Mouse (Mus musculus) hindbrain, embryonic 11.5 days (tissue): ENCODE data around the gene Hoxc6. TPM values are rescaled to one million over a fixed set of nuclear protein-coding genes. Genes with fewer than 3 reads are reported as not detected.

Experiments
- ATAC-seq: fragments of 200-750 bp; cut with Nextera tagmentation; 2 replicates; pipeline ENCODE4 v1.8.0; 2017; ENCODE audit warnings: mild to moderate bottlenecking, moderate TSS enrichment, moderate library complexity; ENCODE audit not compliant: low FRiP score
- DNase-seq: peaks from one replicate; pipeline ENCODE4 v3.0.0-alpha.2; 2015; ENCODE audit warnings: low spot score
- H3K27ac ChIP-seq: fragments of 300-500 bp; sonication (generic); 2 replicates; pipeline ENCODE4 v1.5.1; 2014; ENCODE audit warnings: mild to moderate bottlenecking, low read depth, low read length
- H3K27me3 ChIP-seq: fragments of 300-500 bp; sonication (generic); 2 replicates; pipeline ENCODE4 v1.6.1; 2014; ENCODE audit warnings: mild to moderate bottlenecking, low read length, moderate library complexity, mixed read lengths; ENCODE audit not compliant: control insufficient read depth, insufficient read depth
- H3K36me3 ChIP-seq: fragments of 300-500 bp; sonication (generic); 2 replicates; pipeline ENCODE4 v1.6.1; 2014; ENCODE audit warnings: mild to moderate bottlenecking, low read length, moderate library complexity, mixed read lengths; ENCODE audit not compliant: control insufficient read depth, insufficient read depth
- H3K4me1 ChIP-seq: fragments of 300-500 bp; sonication (generic); replicated peaks from 2 replicates; pipeline ENCODE4 v1.6.1; 2014; ENCODE audit warnings: low read length, mixed read lengths; ENCODE audit not compliant: control insufficient read depth, insufficient read depth
- H3K4me2 ChIP-seq: fragments of 300-500 bp; sonication (generic); replicated peaks from 2 replicates; pipeline ENCODE4 v1.6.1; 2014; ENCODE audit warnings: mild to moderate bottlenecking, low read depth, low read length
- H3K4me3 ChIP-seq: fragments of 300-500 bp; sonication (generic); 2 replicates; pipeline ENCODE4 v1.5.1; 2014; ENCODE audit warnings: low read depth, low read length
- H3K9ac ChIP-seq: fragments of 300-500 bp; sonication (generic); 2 replicates; pipeline ENCODE4 v1.6.1; 2014; ENCODE audit warnings: low read depth, low read length
- H3K9me3 ChIP-seq: fragments of 300-500 bp; sonication (generic); 2 replicates; pipeline ENCODE4 v1.6.1; 2016; ENCODE audit warnings: low read length; ENCODE audit not compliant: control insufficient read depth
- WGBS: fragments of 180-500 bp; shearing (Covaris S2); extraction: QIAGEN DNeasy Blood & Tissue Kit; methylation state at CpG from one replicate; pipeline ENCODE4 v1.1.7; 2014; 5-methylcytosine and 5-hydroxymethylcytosine counted together
- microRNA counts: library from miRNA; unstranded; fragments of <30 nt; microRNA quantifications from one replicate; lab custom pipeline; 2015
- polyA plus RNA-seq: library from polyadenylated mRNA; unstranded; fragments of >200 nt; fragmentation: Nextera tagmentation; extraction: Ambion mirVana; gene quantifications from 2 replicates; pipeline ENCODE4 v1.2.1, GENCODE M21; 2014

The Hoxc6 gene
- polyA plus RNA-seq, 1 experiment from 2014 or later, result 0.45 TPM

DNA sequence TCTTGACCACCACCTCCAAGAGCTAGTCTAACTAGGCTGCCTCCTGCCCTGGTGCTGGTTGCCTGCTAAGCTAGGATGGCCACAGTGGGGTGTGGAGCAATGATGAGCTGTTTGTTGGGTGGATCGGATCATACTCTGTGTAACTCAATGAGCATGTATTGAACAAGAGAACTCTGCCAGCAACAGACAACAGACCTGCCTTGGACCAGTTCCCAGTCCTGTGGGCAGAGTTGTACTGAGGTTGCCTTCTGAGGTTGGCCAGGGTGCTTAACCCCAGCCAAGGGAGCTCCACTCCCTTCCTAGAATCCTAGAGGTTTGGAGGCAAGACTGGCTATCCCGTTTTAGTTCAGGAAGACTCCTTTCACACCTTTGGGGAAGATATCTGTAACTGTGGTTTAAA is 58.3 kb downstream of the Hoxc6 start:
- Histone ChIP-seq H3K4me1 (no peaks in the 10 kb centered on the region), H3K9ac (0 out of 2 replicates have a peak overlapping the region, but pooled peaks have one; percentile 23), H3K9me3 (no peaks in the 10 kb centered on the region), H3K27me3 (peaks cover 65% of the 10 kb centered on the region), H3K4me2 (peak overlapping the region; percentile 39), H3K36me3 (no peaks in the 10 kb centered on the region), H3K4me3 (peak overlapping the region; percentile 17; the same call in 1 of the 2 replicates), H3K27ac (peak overlapping the region; percentile 71)
- 45% methylated on average over 2 of the region's 2 CpGs for WGBS
- no peak for ATAC-seq
- no peak for DNase-seq

DNA sequence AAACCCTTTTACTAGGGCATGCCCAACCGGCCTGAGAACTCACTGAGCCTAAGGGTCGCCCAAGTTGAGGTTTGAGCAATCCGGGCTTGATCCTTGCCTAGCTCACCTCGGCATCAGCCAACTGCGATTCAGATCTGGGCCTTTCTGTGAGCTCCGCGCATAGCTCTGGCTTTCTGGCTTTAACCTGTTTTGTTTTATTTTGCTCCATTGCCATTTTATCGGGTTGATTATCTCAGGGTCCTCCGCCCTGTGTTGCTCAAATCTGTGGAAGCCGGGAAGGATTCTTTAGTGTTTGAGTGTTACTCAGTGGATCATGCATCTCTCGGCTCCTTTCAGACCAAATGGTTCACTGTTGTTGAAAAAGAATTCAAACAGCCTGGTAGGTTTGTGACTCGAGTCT is 60.7 kb downstream of the Hoxc6 start:
- Histone ChIP-seq H3K4me2 (peak overlapping the region; percentile 38), H3K4me1 (0 out of 2 replicates have a peak, but pooled peaks cover 2% of the 10 kb centered on the region), H3K36me3 (no peaks in the 10 kb centered on the region), H3K4me3 (peak overlapping the region; percentile 36), H3K27ac (peak overlapping the region; percentile 88), H3K9ac (peak overlapping the region; percentile 68), H3K9me3 (no peaks in the 10 kb centered on the region), H3K27me3 (peaks cover 76% of the 10 kb centered on the region)
- DNase-seq (peak; percentile 63), ATAC-seq (no peak)
- 2% methylated on average over 12 of the region's 12 CpGs for WGBS

DNA sequence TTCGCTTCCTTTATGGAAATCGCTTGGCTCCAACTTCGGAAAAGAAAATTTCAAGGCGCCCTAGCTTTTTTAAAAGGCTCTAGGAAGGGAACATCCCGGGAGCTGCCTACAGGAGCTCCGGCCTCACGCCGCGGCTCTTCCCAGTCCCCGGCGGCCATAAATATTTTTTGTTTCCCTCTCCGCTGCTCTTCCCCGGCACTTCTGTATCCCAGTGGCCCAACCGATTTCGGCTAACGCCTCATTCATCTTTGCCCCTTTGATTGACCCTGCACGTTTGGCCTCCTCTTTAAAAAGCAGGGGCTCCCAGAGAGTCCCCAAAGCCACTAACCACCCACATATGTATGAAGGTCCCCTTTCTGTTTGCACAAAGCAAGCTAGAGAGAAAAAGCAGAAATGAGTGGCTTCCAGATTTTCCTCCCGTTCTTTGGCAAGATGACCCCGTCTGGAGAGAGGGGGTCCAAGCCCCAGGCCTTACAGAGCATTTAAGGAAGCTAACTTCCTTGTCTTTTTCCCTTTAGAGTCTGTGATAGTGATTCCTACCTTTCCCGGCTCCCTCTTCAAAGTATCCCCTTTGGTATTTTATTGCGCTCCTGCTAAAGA is 61.4 kb downstream of the Hoxc6 start:
- 0 out of 2 replicates have a peak, but pooled peaks cover 2% of the 10 kb centered on the region for H3K4me1 ChIP-seq

DNA sequence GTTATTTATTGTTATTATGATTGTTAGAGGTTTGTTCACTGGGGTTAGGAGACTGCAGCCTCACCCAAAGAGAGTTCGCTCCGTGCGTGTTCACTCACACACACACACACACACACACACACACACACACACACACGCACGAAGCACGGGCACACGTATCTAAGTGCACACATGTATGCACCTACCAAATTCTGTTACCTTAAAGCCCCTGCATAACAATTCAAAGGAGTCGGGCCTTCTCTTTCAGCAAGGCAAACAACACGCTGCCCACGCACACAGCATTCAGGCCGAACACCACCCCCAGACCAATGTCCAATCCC is 61.9 kb downstream of the Hoxc6 start:
- Histone ChIP-seq H3K27me3 (peaks cover 77% of the 10 kb centered on the region), H3K36me3 (no peaks in the 10 kb centered on the region), H3K4me2 (peak overlapping the region; percentile 38), H3K4me1 (0 out of 2 replicates have a peak, but pooled peaks cover 2% of the 10 kb centered on the region), H3K9me3 (no peaks in the 10 kb centered on the region), H3K4me3 (peak overlapping the region; percentile 36), H3K9ac (peak overlapping the region; percentile 68), H3K27ac (peak overlapping the region; percentile 88)
- 3% methylated on average over 11 of the region's 11 CpGs for WGBS
- ATAC-seq, result no peak
- DNase-seq, result peak; percentile 46

More for the DNA sequence above, 61.4 kb downstream of the Hoxc6 start:
- H3K36me3 ChIP-seq, result no peaks in the 10 kb centered on the region
- H3K4me2 ChIP-seq, result peak overlapping the region; percentile 38
- H3K27ac ChIP-seq, result peak overlapping the region; percentile 88
- H3K9me3 ChIP-seq, result no peaks in the 10 kb centered on the region
- H3K4me3 ChIP-seq, result peak overlapping the region; percentile 36
- ATAC-seq, result no peak
- peak overlapping the region; percentile 68 for H3K9ac ChIP-seq
- peak; percentile 62 for DNase-seq
- under 1% methylated on average over 21 of the region's 21 CpGs for WGBS
- peaks cover 78% of the 10 kb centered on the region for H3K27me3 ChIP-seq

DNA sequence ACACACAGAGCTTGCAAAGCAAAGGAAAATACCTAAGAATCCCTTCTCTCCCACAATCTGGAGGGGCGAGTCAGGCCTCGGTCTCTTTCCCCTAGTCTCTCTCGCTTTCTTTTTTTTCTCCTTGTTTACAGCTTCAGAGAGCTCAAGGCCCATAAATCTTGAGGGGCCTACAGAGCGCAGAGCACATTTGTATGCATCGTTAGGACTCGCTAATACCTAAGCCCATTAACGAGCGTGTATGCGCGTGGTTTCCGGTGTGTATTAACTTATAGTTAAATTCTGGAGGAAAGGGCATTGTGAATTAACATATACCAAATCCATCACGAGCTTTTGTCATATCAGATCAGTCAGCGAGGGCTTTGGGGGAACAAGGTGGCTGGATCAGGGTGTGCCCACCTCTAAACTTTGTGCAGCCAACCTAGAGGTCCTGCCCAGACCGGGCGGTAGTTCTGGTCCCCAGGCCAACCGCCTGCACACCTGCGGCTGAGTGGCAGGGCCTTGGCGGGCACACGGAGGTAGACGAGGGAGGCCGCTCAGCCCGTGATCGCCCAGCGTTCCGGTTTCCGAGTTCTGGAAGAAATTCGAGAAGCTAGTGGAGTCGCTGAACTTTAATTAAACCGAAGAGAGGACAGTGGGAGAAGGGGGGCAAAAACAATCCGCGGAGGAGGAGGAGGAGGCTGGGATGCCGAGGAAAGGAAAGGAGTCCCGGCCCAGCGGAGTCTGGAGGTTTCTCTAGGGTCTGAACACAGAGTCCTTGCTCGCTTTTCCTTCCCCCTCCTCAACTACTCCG is 62.5 kb downstream of the Hoxc6 start:
- peak overlapping the region; percentile 38 for H3K4me2 ChIP-seq
- peak overlapping the region; percentile 36 for H3K4me3 ChIP-seq
- peak overlapping the region; percentile 68 for H3K9ac ChIP-seq

DNA sequence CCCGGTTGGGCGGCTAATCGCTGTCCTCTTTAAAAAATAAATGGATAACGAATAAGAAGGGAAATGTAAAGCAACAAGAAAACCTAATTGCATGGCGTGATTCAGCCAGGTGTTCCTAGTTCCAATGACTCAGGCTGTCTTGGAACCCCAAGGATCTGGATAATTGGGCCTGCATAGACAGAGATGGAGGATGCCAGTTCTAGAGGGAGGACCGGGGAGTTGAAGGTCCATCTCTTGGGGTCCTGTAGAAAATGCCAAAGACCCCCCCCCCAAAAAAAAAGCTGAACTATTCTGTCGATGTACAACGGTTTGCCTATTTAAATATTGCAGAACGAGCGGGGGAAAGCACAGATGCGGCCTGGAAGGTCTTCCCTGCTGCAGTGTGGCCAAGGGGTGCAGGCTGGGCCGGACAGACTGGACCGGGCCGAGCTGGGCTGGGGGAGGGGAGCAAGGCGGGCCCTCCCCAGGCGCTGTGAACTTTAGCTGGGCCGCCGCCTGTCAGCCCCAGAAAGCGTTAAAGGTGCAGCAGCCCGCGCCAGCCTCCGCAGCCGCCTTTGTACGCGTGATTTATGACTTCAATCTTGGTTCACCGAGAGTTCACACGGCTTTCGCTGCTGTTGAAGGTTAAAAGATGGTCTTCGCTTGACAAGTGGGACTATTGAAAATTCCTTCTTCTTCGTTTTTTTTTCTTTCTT is 63.2 kb downstream of the Hoxc6 start:
- peak; percentile 71 for DNase-seq
- H3K27ac ChIP-seq, result peak overlapping the region; percentile 88
- peak overlapping the region; percentile 13; the same call in 1 of the 2 replicates for H3K4me3 ChIP-seq
- H3K4me1 ChIP-seq, result 0 out of 2 replicates have a peak, but pooled peaks cover 2% of the 10 kb centered on the region
- no peak overlapping the region for H3K9ac ChIP-seq
- H3K4me2 ChIP-seq, result peak overlapping the region; percentile 38
- peak; percentile 59; the same call in 1 of the 2 replicates for ATAC-seq
- under 1% methylated on average over 30 of the region's 30 CpGs for WGBS
- H3K36me3 ChIP-seq, result no peaks in the 10 kb centered on the region
- peaks cover 72% of the 10 kb centered on the region for H3K27me3 ChIP-seq
- no peaks in the 10 kb centered on the region for H3K9me3 ChIP-seq

More for the DNA sequence above, 62.5 kb downstream of the Hoxc6 start:
- Histone ChIP-seq H3K36me3 (no peaks in the 10 kb centered on the region), H3K27ac (peak overlapping the region; percentile 88), H3K27me3 (peaks cover 74% of the 10 kb centered on the region), H3K9me3 (no peaks in the 10 kb centered on the region), H3K4me1 (0 out of 2 replicates have a peak, but pooled peaks cover 2% of the 10 kb centered on the region)
- under 1% methylated on average over 36 of the region's 36 CpGs for WGBS
- ATAC-seq (peak; percentile 68), DNase-seq (peak; percentile 68)

MicroRNAs encoded within 50 kb of the gene (microRNA counts, 519-probe panel; counts per million panel counts)
- microRNA mmu-miR-615-3p (lab: Ali Mortazavi, UCI), result 1,555 counts per million, percentile 2 among the panel's probes with 10 or more counts
- not detected for microRNA mmu-miR-615-5p (lab: Ali Mortazavi, UCI)

Other genes with a start within 250 kb of the Hoxc6 start
- 0.11 and 0.48 TPM in 2 replicates for gene Hoxc13, start 77.2 kb upstream of the Hoxc6 start, polyA plus RNA-seq
- not detected in 2 replicates for gene Hoxc12, start 61.5 kb upstream of the Hoxc6 start, polyA plus RNA-seq
- not detected in 2 replicates for gene Hoxc11, start 43.8 kb upstream of the Hoxc6 start, polyA plus RNA-seq
- not detected in 2 replicates for gene Hoxc10, start 31.5 kb upstream of the Hoxc6 start, polyA plus RNA-seq
- gene Hoxc5, start 30.8 kb upstream of the Hoxc6 start, polyA plus RNA-seq, result 21.0 and 21.6 TPM in 2 replicates
- gene Hoxc9, start 21.8 kb upstream of the Hoxc6 start, polyA plus RNA-seq, result not detected in 2 replicates
- not detected in 2 replicates for gene Hoxc8, start 7.7 kb upstream of the Hoxc6 start, polyA plus RNA-seq
- gene Hoxc4, start 20.7 kb downstream of the Hoxc6 start, polyA plus RNA-seq, result 37.3 and 37.8 TPM in 2 replicates
- 23.9 and 35.8 TPM in 2 replicates for gene Smug1, start 168.8 kb downstream of the Hoxc6 start, polyA plus RNA-seq
- 185 and 204 TPM in 2 replicates for gene Cbx5, start 241.6 kb downstream of the Hoxc6 start, polyA plus RNA-seq
- gene Hnrnpa1, start 242.2 kb downstream of the Hoxc6 start, polyA plus RNA-seq, result 1,309 and 1,311 TPM in 2 replicates